10 mouse cellular contexts compared by ENCODE assay signal in genomic region chr9:66276062-66276461, GRCm38 (mm10).
DNase-seq lines count a peak whose midpoint lies in the region; ATAC-seq and TF ChIP-seq lines count a peak whose summit lies in the region.
"Had no signal": no experiment of that assay in that cellular context is flagged by ENCODE, and none has a peak within 500 bp of the region (broad histone marks: within the 10 kb centered on the region; RNA-seq: fewer than 3 reads in every experiment).

No protein-coding gene starts in this region.

- WGBS in kidney, embryonic 16.5 days: 49% methylated on average over 4 of the region's 4 CpGs
- WGBS in forebrain, embryonic 10.5 days: 15% methylated on average over 4 of the region's 4 CpGs
- WGBS in limb, embryonic 13.5 days: 31% methylated on average over 4 of the region's 4 CpGs

- in situ Hi-C loops in Patski (cut with MboI; ENCODE audit: low pct_unique_long_range_greater_than_20kb): no loop called here

- no peak overlapping the region for H3K4me2 ChIP-seq in kidney, embryonic 16.5 days (replicated peaks; ENCODE audit: low read depth, low read length)
- H3K4me2 ChIP-seq in limb, embryonic 13.5 days (replicated peaks): peak overlapping the region; percentile 58

- no peak for ATAC-seq in kidney, embryonic 16.5 days (ENCODE audit: low FRiP score, low TSS enrichment)
- peak; percentile 54 for ATAC-seq in Patski
- ATAC-seq in limb, embryonic 13.5 days (ENCODE audit: low FRiP score, low read depth): no peak
- ATAC-seq: inflammation-experienced regulatory T-cells, adult 6 months had no signal

- peaks cover 22% of the 10 kb centered on the region for H3K4me1 ChIP-seq in kidney, embryonic 16.5 days (ENCODE audit: insufficient read depth, low read length)
- peaks cover 62% of the 10 kb centered on the region for H3K4me1 ChIP-seq in forebrain, embryonic 10.5 days
- peaks cover 39% of the 10 kb centered on the region for H3K4me1 ChIP-seq in limb, embryonic 13.5 days

- H3K4me3 ChIP-seq in kidney, embryonic 16.5 days (ENCODE audit: low read length): no peak overlapping the region
- peak overlapping the region; percentile 39; the same call in 1 of the 2 replicates for H3K4me3 ChIP-seq in forebrain, embryonic 10.5 days
- no peak overlapping the region for H3K4me3 ChIP-seq in limb, embryonic 13.5 days

- no peaks in the 10 kb centered on the region for H3K9me3 ChIP-seq in kidney, embryonic 16.5 days (ENCODE audit: low read length)
- H3K9me3 ChIP-seq in forebrain, embryonic 10.5 days: no peaks in the 10 kb centered on the region
- H3K9me3 ChIP-seq in limb, embryonic 13.5 days: no peaks in the 10 kb centered on the region

- 0 out of 2 replicates have a peak overlapping the region, but pooled peaks have one; percentile 61 for H3K27ac ChIP-seq in kidney, embryonic 16.5 days (ENCODE audit: low read length)
- peak overlapping the region; percentile 87 for H3K27ac ChIP-seq in forebrain, embryonic 10.5 days
- H3K27ac ChIP-seq in limb, embryonic 13.5 days: peak overlapping the region; percentile 61; the same call in 1 of the 2 replicates
- H3K27ac ChIP-seq: macrophage had no signal

- TF ChIP-seq CTCF in Patski (IDR thresholded peaks at IDR 0.05): no peak

- H3K9ac ChIP-seq in kidney, embryonic 16.5 days (replicated peaks; ENCODE audit: low read length): no peak overlapping the region
- H3K9ac ChIP-seq in limb, embryonic 13.5 days: no peak overlapping the region

- CTCF ChIA-PET in Patski (lab: Charles Lee): interaction anchor here (0.6 to 0.9 kb wide), 2 partner anchors 27 to 32 kb away, joined by 3 read pairs; no protein-coding TSS in a partner anchor

- POLR2A ChIA-PET in Patski (lab: Charles Lee): interaction anchor here (0.7 kb wide), 1 partner anchor 118 kb away, joined by 3 read pairs; no protein-coding TSS in a partner anchor

- no peaks in the 10 kb centered on the region for H3K27me3 ChIP-seq in kidney, embryonic 16.5 days (ENCODE audit: insufficient read depth, low read length)
- H3K27me3 ChIP-seq in Patski: no peaks in the 10 kb centered on the region
- H3K27me3 ChIP-seq in forebrain, embryonic 10.5 days (ENCODE audit: poor library complexity, severe bottlenecking): no peaks in the 10 kb centered on the region
- no peaks in the 10 kb centered on the region for H3K27me3 ChIP-seq in limb, embryonic 13.5 days

- DNase-seq in kidney, adult 18-20 months: no peak
- no peak for DNase-seq in Patski (ENCODE audit: low read depth, low spot score)
- no peak for DNase-seq in forebrain, embryonic 10.5 days (ENCODE audit: extremely low spot score, low spot score)
- DNase-seq in ovary, postnatal 36 days (ENCODE audit: low spot score): no peak
- no peak for DNase-seq in urinary bladder, adult 18-20 months (ENCODE audit: low spot score in 2 of 2)
- DNase-seq in natural killer cell, adult 2 months (ENCODE audit: low spot score in 2 of 2): no peak

- H3K36me3 ChIP-seq in kidney, embryonic 16.5 days (ENCODE audit: insufficient read depth, low read length): no peaks in the 10 kb centered on the region
- no peaks in the 10 kb centered on the region for H3K36me3 ChIP-seq in forebrain, embryonic 10.5 days (replicated peaks)
- H3K36me3 ChIP-seq in limb, embryonic 13.5 days: no peaks in the 10 kb centered on the region
